8 mouse cellular contexts compared by ENCODE assay signal in genomic region chr6:85451664-85452410, GRCm38 (mm10). TPM values are rescaled to one million over a fixed set of nuclear protein-coding genes. Genes with fewer than 3 reads are reported as not detected.
DNase-seq lines count a peak whose midpoint lies in the region; ATAC-seq and TF ChIP-seq lines count a peak whose summit lies in the region.

Pradc1 (minus strand) TSS chr6:85451970.

- peak; percentile 89 for ATAC-seq in kidney, embryonic 14.5 days (ENCODE audit: low FRiP score, low TSS enrichment)
- peak; percentile 89 for ATAC-seq in limb, embryonic 15.5 days (ENCODE audit: insufficient number of reproducible peaks, low FRiP score, low TSS enrichment, low read depth)

- DNase-seq in A20 (ENCODE audit: low read depth, low spot score): peak; percentile 98
- peak; percentile 98 to 99 for DNase-seq in heart, adult 9 months (ENCODE audit: low spot score in 2 of 2)
- peak; percentile 88 to 89 for DNase-seq in monocyte, adult 2 months (ENCODE audit: low read depth in 1 of 2, low spot score in 2 of 2)
- DNase-seq in spleen, postnatal 36 days (ENCODE audit: low spot score in 2 of 2): peak; percentile 98

- peak within 1 kb of the TSS; percentile 90 for H3K27ac ChIP-seq in bone marrow macrophage, adult 2 months (ENCODE audit: insufficient read depth, low read depth, low read length)
- peak within 1 kb of the TSS; percentile 77 for H3K27ac ChIP-seq in embryonic fibroblast, embryonic 13.5 days (ENCODE audit: insufficient read depth, low read length)
- peak within 1 kb of the TSS; percentile 93 for H3K27ac ChIP-seq in kidney, embryonic 14.5 days (ENCODE audit: low read depth, low read length)
- peak within 1 kb of the TSS; percentile 93 for H3K27ac ChIP-seq in limb, embryonic 15.5 days

- WGBS in kidney, embryonic 14.5 days: under 1% methylated on average over 53 of the region's 54 CpGs
- under 1% methylated on average over 54 of the region's 54 CpGs for WGBS in limb, embryonic 15.5 days

- H3K9ac ChIP-seq in kidney, embryonic 14.5 days (ENCODE audit: low read depth, low read length): peak within 1 kb of the TSS; percentile 82
- peak within 1 kb of the TSS; percentile 78 for H3K9ac ChIP-seq in limb, embryonic 15.5 days

- peak within 1 kb of the TSS; percentile 90 for H3K4me2 ChIP-seq in kidney, embryonic 14.5 days (replicated peaks; ENCODE audit: low read depth, low read length)
- peak within 1 kb of the TSS; percentile 96 for H3K4me2 ChIP-seq in limb, embryonic 15.5 days

- no peak for TF ChIP-seq POLR2A in bone marrow macrophage, adult 2 months (IDR thresholded peaks at IDR 0.05; ENCODE audit: borderline replicate concordance, low read depth, low read length)
- peak; percentile 97 for TF ChIP-seq POLR2A in embryonic fibroblast, embryonic 13.5 days (IDR thresholded peaks at IDR 0.05; ENCODE audit: low read depth, low read length)

- peaks cover 22% of the 10 kb centered on the region for H3K4me1 ChIP-seq in bone marrow macrophage, adult 2 months (ENCODE audit: control insufficient read depth, insufficient read depth, low read length)
- no peaks in the 10 kb centered on the region; the same call in 1 of the 2 replicates for H3K4me1 ChIP-seq in embryonic fibroblast, embryonic 13.5 days (ENCODE audit: control insufficient read depth, insufficient read depth, low read length)
- H3K4me1 ChIP-seq in kidney, embryonic 14.5 days (ENCODE audit: control insufficient read depth, insufficient read depth, low read length): peaks cover 17% of the 10 kb centered on the region
- H3K4me1 ChIP-seq in limb, embryonic 15.5 days: peaks cover 39% of the 10 kb centered on the region

- no peaks in the 10 kb centered on the region for H3K9me3 ChIP-seq in kidney, embryonic 14.5 days (ENCODE audit: control insufficient read depth, low read length)
- H3K9me3 ChIP-seq in limb, embryonic 15.5 days: no peaks in the 10 kb centered on the region

- TF ChIP-seq CTCF in bone marrow macrophage, adult 2 months (IDR thresholded peaks at IDR 0.05; ENCODE audit: low read depth, low read length): peak; percentile 64
- no peak for TF ChIP-seq CTCF in embryonic fibroblast, embryonic 13.5 days (IDR thresholded peaks at IDR 0.05; ENCODE audit: borderline replicate concordance, insufficient read depth, low read length)

- H3K27me3 ChIP-seq in kidney, embryonic 14.5 days (ENCODE audit: control insufficient read depth, insufficient read depth, low read length): no peaks in the 10 kb centered on the region
- no peaks in the 10 kb centered on the region for H3K27me3 ChIP-seq in limb, embryonic 15.5 days

- peak within 1 kb of the TSS; percentile 99 for H3K4me3 ChIP-seq in bone marrow macrophage, adult 2 months (ENCODE audit: insufficient read depth, low read length)
- peak within 1 kb of the TSS; percentile 90 for H3K4me3 ChIP-seq in embryonic fibroblast, embryonic 13.5 days (ENCODE audit: insufficient read depth, low read length)
- H3K4me3 ChIP-seq in kidney, embryonic 14.5 days (ENCODE audit: low read length): peak within 1 kb of the TSS; percentile 63
- H3K4me3 ChIP-seq in limb, embryonic 15.5 days: peak within 1 kb of the TSS; percentile 81

- H3K36me3 ChIP-seq in kidney, embryonic 14.5 days (ENCODE audit: control insufficient read depth, insufficient read depth, low read length): peaks cover 8% of the 10 kb centered on the region; the same call in 1 of the 2 replicates
- H3K36me3 ChIP-seq in limb, embryonic 15.5 days: peaks cover 8% of the 10 kb centered on the region

RNA-seq across cellular contexts. Expression of gene Pradc1, which starts in this region (rescaled TPM):
- 8.0 and 9.7 TPM in 2 replicates for polyA plus RNA-seq in bone marrow macrophage, adult 2 months (2012; ENCODE audit: insufficient read depth, insufficient read length, missing spikeins)
- polyA plus RNA-seq in embryonic fibroblast, embryonic 13.5 days (2011; ENCODE audit: insufficient read length, low read depth, missing spikeins): 8.8 and 9.9 TPM in 2 replicates
- 23.3 and 37.8 TPM in 2 replicates for polyA plus RNA-seq in kidney, embryonic 14.5 days (2014; fragmentation: Nextera tagmentation; extraction: Ambion mirVana)
- polyA plus RNA-seq in limb, embryonic 15.5 days (2015; fragmentation: Nextera tagmentation; extraction: Ambion mirVana): 37.2 and 38.3 TPM in 2 replicates

Comparison
In these comparisons a context has a peak if more than half of its experiments do, and no peak if none do; other contexts are left out.
1. Peak in every context shown above with its lines: DNase-seq, ATAC-seq, H3K4me3 ChIP-seq and H3K27ac ChIP-seq.